Mouse (Mus musculus) cortical plate, adult 2 months (tissue): ENCODE results near the gene Rspo1.

Experiments
- CTCF ChIP-seq: fragments of 200-500 bp; IDR thresholded peaks from 2 replicates; pipeline ENCODE4 v1.5.1; 2011; ENCODE audit warnings: mild to moderate bottlenecking, control low read depth, low read length; ENCODE audit not compliant: insufficient read depth; ENCODE audit errors: extremely low read depth
- POLR2A ChIP-seq: fragments of 200-500 bp; IDR thresholded peaks from 2 replicates; pipeline ENCODE4 v1.6.1; 2011; ENCODE audit warnings: mild to moderate bottlenecking, low read length, control low read depth; ENCODE audit not compliant: insufficient read depth; ENCODE audit errors: extremely low read depth

GRCm38 (mm10) chr4:124970677-124971076, 15.6 kb upstream of the Rspo1 start:
- TF ChIP-seq POLR2A (no peak), CTCF (no peak)
